ENCODE assay signal across 19 mouse cellular contexts in the genomic region with DNA sequence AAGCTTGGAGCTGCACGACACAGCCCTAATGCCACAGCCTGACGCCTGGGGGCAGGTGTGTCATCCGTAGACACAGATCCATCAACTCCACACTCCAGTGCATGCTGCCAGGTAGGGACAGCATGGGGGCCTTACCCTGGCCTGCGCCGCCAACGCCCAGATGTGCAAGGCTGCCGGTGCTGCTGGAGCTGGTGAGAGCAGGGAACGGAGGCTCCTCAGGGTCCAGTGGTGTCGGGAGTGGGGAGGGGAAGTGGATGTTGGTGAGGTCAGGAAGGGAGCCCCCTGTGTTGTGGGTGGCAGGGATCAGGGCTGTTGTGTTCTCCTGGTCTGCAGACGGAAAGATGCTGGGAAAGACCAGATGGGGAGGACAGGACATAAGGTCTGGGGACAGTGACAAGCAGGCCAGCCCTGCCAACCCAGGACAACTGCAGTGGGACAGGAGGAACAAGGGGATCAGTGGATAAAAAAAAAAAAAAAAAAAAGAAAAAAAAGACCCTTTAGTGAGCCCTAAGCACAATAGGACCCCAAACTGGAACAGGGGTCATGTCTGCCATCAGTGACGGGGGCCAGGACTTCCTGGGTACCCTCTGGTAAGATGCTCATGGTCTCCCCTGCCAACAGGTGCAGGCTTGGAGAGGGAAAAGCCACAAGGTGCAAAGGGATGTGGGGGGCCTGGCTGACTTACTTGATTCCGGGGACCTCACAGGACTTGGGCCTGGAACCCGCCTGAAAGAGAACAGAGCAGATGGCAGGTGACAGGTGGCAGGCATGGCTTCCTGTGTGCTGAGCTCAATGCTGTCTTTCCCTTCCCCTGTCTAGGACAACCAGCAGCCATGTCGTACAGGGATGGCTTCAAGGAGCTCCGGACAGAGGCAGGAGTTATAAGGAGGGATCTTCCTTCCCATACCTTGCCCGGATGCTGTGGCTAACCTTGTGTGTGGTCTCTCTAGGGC. TPM values are rescaled to one million over a fixed set of nuclear protein-coding genes. Genes with fewer than 3 reads are reported as not detected.
DNase-seq lines count a peak whose midpoint lies in the region; ATAC-seq lines count a peak whose summit lies in the region.
"Had no signal": no experiment of that assay in that cellular context is flagged by ENCODE, and none has a peak within 500 bp of the region (broad histone marks: within the 10 kb centered on the region; RNA-seq: fewer than 3 reads in every experiment).

No protein-coding gene starts in this region.

- no peaks in the 10 kb centered on the region for H3K4me1 ChIP-seq in intestine, embryonic 16.5 days (ENCODE audit: control insufficient read depth, insufficient read depth, low read length)
- no peaks in the 10 kb centered on the region for H3K4me1 ChIP-seq in intestine, embryonic 15.5 days (replicated peaks)
- H3K4me1 ChIP-seq in heart, embryonic 12.5 days (replicated peaks): 0 out of 2 replicates have a peak, but pooled peaks cover 3% of the 10 kb centered on the region
- no peaks in the 10 kb centered on the region for H3K4me1 ChIP-seq in forebrain, embryonic 15.5 days
- H3K4me1 ChIP-seq: hindbrain, embryonic 15.5 days; neural tube, embryonic 13.5 days had no signal

- H3K27ac ChIP-seq in intestine, embryonic 16.5 days (ENCODE audit: low read length): no peak overlapping the region
- H3K27ac ChIP-seq in intestine, embryonic 15.5 days: no peak overlapping the region
- H3K27ac ChIP-seq in heart, embryonic 12.5 days (ENCODE audit: poor library complexity, severe bottlenecking): no peak overlapping the region
- H3K27ac ChIP-seq in forebrain, embryonic 15.5 days (replicated peaks): no peak overlapping the region
- H3K27ac ChIP-seq: embryonic facial prominence, embryonic 13.5 days; heart, embryonic 10.5 days; hindbrain, embryonic 15.5 days; neural tube, embryonic 13.5 days had no signal

- DNase-seq in thymus, postnatal 14 days: peak; percentile 31
- no peak for DNase-seq in thymus, adult 18-20 months
- peak; percentile 88 for DNase-seq in cerebellum, adult 8-10 months
- DNase-seq: adrenal gland, postnatal 36 days; forebrain, postnatal 0 days; heart, postnatal 10 days; kidney, adult 8-10 months; kidney, postnatal 25 days; liver; midbrain, embryonic 14.5 days had no signal

- H3K9me3 ChIP-seq in intestine, embryonic 16.5 days (ENCODE audit: control insufficient read depth, low read length): no peaks in the 10 kb centered on the region
- no peaks in the 10 kb centered on the region for H3K9me3 ChIP-seq in intestine, embryonic 15.5 days
- no peaks in the 10 kb centered on the region for H3K9me3 ChIP-seq in heart, embryonic 12.5 days (replicated peaks)
- no peaks in the 10 kb centered on the region for H3K9me3 ChIP-seq in forebrain, embryonic 15.5 days
- H3K9me3 ChIP-seq: embryonic facial prominence, embryonic 13.5 days; heart, embryonic 10.5 days; hindbrain, embryonic 15.5 days; neural tube, embryonic 13.5 days had no signal

- 87% methylated on average over 16 of the region's 16 CpGs for WGBS in intestine, embryonic 16.5 days
- whole genome bisulfite sequencing in intestine, embryonic 15.5 days: 86% methylated on average over 16 of the region's 16 CpGs
- 86% methylated on average over 16 of the region's 16 CpGs for WGBS in heart, embryonic 12.5 days
- 87% methylated on average over 16 of the region's 16 CpGs for WGBS in forebrain, embryonic 15.5 days

- H3K4me3 ChIP-seq in intestine, embryonic 16.5 days (ENCODE audit: low read length): no peak overlapping the region
- H3K4me3 ChIP-seq in intestine, embryonic 15.5 days (replicated peaks): no peak overlapping the region
- no peak overlapping the region for H3K4me3 ChIP-seq in heart, embryonic 12.5 days
- no peak overlapping the region for H3K4me3 ChIP-seq in forebrain, embryonic 15.5 days
- H3K4me3 ChIP-seq: embryonic facial prominence, embryonic 13.5 days; heart, embryonic 10.5 days; hindbrain, embryonic 15.5 days; neural tube, embryonic 13.5 days had no signal

- no peaks in the 10 kb centered on the region for H3K27me3 ChIP-seq in intestine, embryonic 16.5 days (replicated peaks; ENCODE audit: control insufficient read depth, insufficient read depth, low read length)
- no peaks in the 10 kb centered on the region for H3K27me3 ChIP-seq in intestine, embryonic 15.5 days (replicated peaks)
- no peaks in the 10 kb centered on the region for H3K27me3 ChIP-seq in heart, embryonic 12.5 days (replicated peaks)
- no peaks in the 10 kb centered on the region for H3K27me3 ChIP-seq in forebrain, embryonic 15.5 days
- H3K27me3 ChIP-seq: embryonic facial prominence, embryonic 13.5 days; hindbrain, embryonic 15.5 days; neural tube, embryonic 13.5 days had no signal

- H3K9ac ChIP-seq in intestine, embryonic 16.5 days (ENCODE audit: low read depth, low read length): 0 out of 2 replicates have a peak overlapping the region, but pooled peaks have one; percentile 14
- H3K9ac ChIP-seq in intestine, embryonic 15.5 days: no peak overlapping the region
- H3K9ac ChIP-seq in heart, embryonic 12.5 days: no peak overlapping the region
- no peak overlapping the region for H3K9ac ChIP-seq in forebrain, embryonic 15.5 days (replicated peaks)
- H3K9ac ChIP-seq: embryonic facial prominence, embryonic 13.5 days; forebrain, postnatal 0 days; hindbrain, embryonic 15.5 days; neural tube, embryonic 13.5 days had no signal

- peaks cover 7% of the 10 kb centered on the region; the same call in 1 of the 2 replicates for H3K36me3 ChIP-seq in intestine, embryonic 16.5 days (ENCODE audit: control insufficient read depth, insufficient read depth, low read length)
- peaks cover 2% of the 10 kb centered on the region; the same call in 1 of the 2 replicates for H3K36me3 ChIP-seq in intestine, embryonic 15.5 days
- H3K36me3 ChIP-seq in heart, embryonic 12.5 days: peaks cover 13% of the 10 kb centered on the region
- H3K36me3 ChIP-seq in forebrain, embryonic 15.5 days: no peaks in the 10 kb centered on the region

- ATAC-seq in intestine, embryonic 16.5 days: no peak
- no peak for ATAC-seq in intestine, embryonic 15.5 days
- ATAC-seq in heart, embryonic 12.5 days (ENCODE audit: insufficient number of reproducible peaks, low FRiP score): no peak
- ATAC-seq in forebrain, embryonic 15.5 days (replicated peaks): no peak
- ATAC-seq: forebrain, postnatal 0 days; lung, postnatal 0 days had no signal

- H3K4me2 ChIP-seq in intestine, embryonic 16.5 days (ENCODE audit: low read depth, low read length): no peak overlapping the region
- no peak overlapping the region for H3K4me2 ChIP-seq in intestine, embryonic 15.5 days (replicated peaks)
- H3K4me2 ChIP-seq in heart, embryonic 12.5 days: no peak overlapping the region
- no peak overlapping the region for H3K4me2 ChIP-seq in forebrain, embryonic 15.5 days (replicated peaks)
- H3K4me2 ChIP-seq: embryonic facial prominence, embryonic 13.5 days; hindbrain, embryonic 15.5 days; neural tube, embryonic 13.5 days had no signal

RNA-seq across cellular contexts. Expression of a gene that starts 24.5 kb away (rescaled TPM):
- polyA plus RNA-seq in intestine, embryonic 16.5 days (2015; fragmentation: Nextera tagmentation; extraction: Ambion mirVana): 0.39 and 0.51 TPM in 2 replicates
- polyA plus RNA-seq in intestine, embryonic 15.5 days (2015; fragmentation: Nextera tagmentation; extraction: Ambion mirVana): 0.39 and 0.82 TPM in 2 replicates
- polyA plus RNA-seq in heart, embryonic 12.5 days (2016; fragmentation: Nextera tagmentation; extraction: Ambion mirVana): 2.7 and 3.6 TPM in 2 replicates
- 0.14 TPM in 1 of 2 replicates, not detected in the other for polyA plus RNA-seq in forebrain, embryonic 15.5 days (2015; fragmentation: Nextera tagmentation; extraction: Ambion mirVana)

RNA-seq across cellular contexts. Expression of a gene that starts 41.5 kb away (rescaled TPM):
- polyA plus RNA-seq in intestine, embryonic 16.5 days (2015; fragmentation: Nextera tagmentation; extraction: Ambion mirVana): 12.9 and 16.4 TPM in 2 replicates
- polyA plus RNA-seq in intestine, embryonic 15.5 days (2015; fragmentation: Nextera tagmentation; extraction: Ambion mirVana): 14.8 and 15.0 TPM in 2 replicates
- polyA plus RNA-seq in heart, embryonic 12.5 days (2016; fragmentation: Nextera tagmentation; extraction: Ambion mirVana): 14.9 and 15.0 TPM in 2 replicates
- polyA plus RNA-seq in forebrain, embryonic 15.5 days (2015; fragmentation: Nextera tagmentation; extraction: Ambion mirVana): 41.0 and 42.2 TPM in 2 replicates

RNA-seq across cellular contexts. Expression of a gene that starts 44.8 kb away (rescaled TPM):
- polyA plus RNA-seq in intestine, embryonic 16.5 days (2015; fragmentation: Nextera tagmentation; extraction: Ambion mirVana): 6.8 and 7.4 TPM in 2 replicates
- polyA plus RNA-seq in intestine, embryonic 15.5 days (2015; fragmentation: Nextera tagmentation; extraction: Ambion mirVana): 14.6 and 15.7 TPM in 2 replicates
- polyA plus RNA-seq in heart, embryonic 12.5 days (2016; fragmentation: Nextera tagmentation; extraction: Ambion mirVana): 24.5 and 25.5 TPM in 2 replicates
- 17.5 and 17.8 TPM in 2 replicates for polyA plus RNA-seq in forebrain, embryonic 15.5 days (2015; fragmentation: Nextera tagmentation; extraction: Ambion mirVana)

Comparison
In these comparisons a context has a peak if more than half of its experiments do, and no peak if none do; other contexts are left out.
1. DNase-seq: peak in thymus, postnatal 14 days (single experiment) and cerebellum, adult 8-10 months (single experiment); none in thymus, adult 18-20 months (0 of 2).